Mouse (Mus musculus) erythroblast, embryonic 14.5 days (primary cell): ENCODE measurements around the gene Nectin2. TPM values are rescaled to one million over a fixed set of nuclear protein-coding genes. Genes with fewer than 3 reads are reported as not detected.
A peak's percentile ranks its signal among the peaks of the same experiment; 100 is the strongest.

Experiments
- H3K27me3 ChIP-seq: 2 replicates; pipeline ENCODE4 v1.6.1; 2012; ENCODE audit warnings: inconsistent platforms; ENCODE audit not compliant: control insufficient read depth
- H3K36me3 ChIP-seq: 2 replicates; pipeline ENCODE4 v1.6.1; 2012; ENCODE audit warnings: mild to moderate bottlenecking, inconsistent platforms; ENCODE audit not compliant: control insufficient read depth
- H3K4me1 ChIP-seq: 2 replicates; pipeline ENCODE4 v1.6.1; 2012; ENCODE audit warnings: inconsistent platforms; ENCODE audit not compliant: control insufficient read depth
- H3K4me3 ChIP-seq: replicated peaks from 2 replicates; pipeline ENCODE3; 2012; ENCODE audit warnings: moderate library complexity, mild to moderate bottlenecking, inconsistent platforms
- H3K9me3 ChIP-seq: 2 replicates; pipeline ENCODE4 v1.6.1; 2012; ENCODE audit warnings: low read length, inconsistent platforms, mixed read lengths; ENCODE audit not compliant: control insufficient read depth
- GATA1 ChIP-seq: IDR thresholded peaks from 2 replicates; pipeline ENCODE4 v1.6.1; 2012; ENCODE audit warnings: low read length, inconsistent platforms, mixed read lengths
- TAL1 ChIP-seq: IDR thresholded peaks from 3 replicates; pipeline ENCODE4 v1.6.1; 2012; ENCODE audit warnings: low read length, inconsistent platforms, mixed read lengths
- polyA plus RNA-seq: library from polyadenylated mRNA; stranded (reverse); fragments of >175 nt; gene quantifications from 2 replicates; pipeline ENCODE4 v1.2.3, GENCODE M21; 2012

Nectin2 gene
- polyA plus RNA-seq, 1 experiment, result 0.15 TPM

DNA sequence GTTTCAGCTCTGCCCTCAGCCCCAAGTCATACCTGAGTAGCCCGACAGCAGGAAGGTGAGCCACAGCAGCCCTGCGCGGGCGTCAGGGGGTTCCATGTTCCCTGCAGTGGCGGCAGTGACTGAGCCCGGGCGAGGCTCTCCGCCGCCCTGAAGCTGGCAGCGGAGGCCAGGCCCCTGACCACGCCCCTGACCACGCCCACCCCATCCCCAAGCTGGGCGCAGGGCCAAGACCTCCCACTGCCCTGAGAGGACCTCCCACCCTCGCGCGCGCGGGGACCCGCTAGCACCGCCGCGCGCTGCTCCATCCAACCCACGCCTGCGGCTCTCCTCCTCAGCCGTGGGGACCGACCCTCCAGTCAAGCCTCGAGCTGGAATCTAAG is 20.1 kb upstream of the Nectin2 start:
- Histone ChIP-seq H3K36me3 (no peaks in the 10 kb centered on the region), H3K27me3 (peaks cover 40% of the 10 kb centered on the region), H3K4me3 (peak overlapping the region; percentile 37), H3K9me3 (no peaks in the 10 kb centered on the region), H3K4me1 (peaks cover 10% of the 10 kb centered on the region)
- TF ChIP-seq GATA1, result no peak
- no peak for TF ChIP-seq TAL1

DNA sequence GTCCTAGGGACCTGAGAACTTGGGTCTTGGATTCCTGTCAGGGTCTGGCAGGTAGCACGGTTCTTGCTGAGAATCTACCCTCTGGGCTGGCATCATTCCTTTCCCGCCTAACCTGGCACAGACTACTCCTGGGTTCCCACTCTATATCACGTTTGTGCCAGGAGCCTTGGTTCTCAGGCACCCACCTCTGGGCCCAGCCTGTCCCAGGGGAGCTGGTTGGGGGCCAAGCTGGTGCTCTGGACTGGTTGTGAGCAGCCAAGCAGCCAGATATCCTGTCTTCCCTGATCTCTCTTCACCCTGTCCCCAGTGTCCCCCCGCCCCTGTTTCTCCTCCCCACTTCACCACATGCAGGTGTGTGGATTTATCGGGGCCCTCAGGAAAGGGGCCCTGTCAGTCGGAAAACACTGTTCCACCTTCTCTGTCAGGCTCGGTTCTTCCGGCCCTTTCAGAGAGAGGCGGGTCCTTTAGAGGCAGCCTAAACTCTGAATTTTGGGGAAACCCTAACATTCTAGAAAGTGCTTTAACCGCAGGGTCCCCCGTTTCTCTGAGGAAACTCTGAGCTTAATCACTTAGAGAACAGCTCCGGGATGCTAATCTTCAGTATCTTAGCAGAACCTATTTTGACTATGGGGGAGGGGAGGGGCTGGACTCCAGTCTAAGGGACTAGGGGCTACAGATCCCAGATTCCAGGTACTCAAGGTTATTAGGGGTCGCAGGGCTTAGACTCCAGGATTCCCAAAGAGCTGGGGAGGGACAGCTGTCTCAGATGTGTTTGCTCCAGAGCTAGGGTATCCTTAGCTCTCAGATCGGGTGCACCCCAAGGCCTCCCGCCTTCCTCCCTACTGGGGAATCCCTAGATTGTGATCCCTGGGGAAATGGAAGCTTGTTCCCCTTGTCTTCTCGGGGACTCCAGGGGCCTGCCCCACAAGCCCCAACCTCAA is 19.4 kb upstream of the Nectin2 start:
- no peak for TF ChIP-seq TAL1
- TF ChIP-seq GATA1, result no peak
- peaks cover 10% of the 10 kb centered on the region for H3K4me1 ChIP-seq
- peaks cover 40% of the 10 kb centered on the region for H3K27me3 ChIP-seq
- no peaks in the 10 kb centered on the region for H3K36me3 ChIP-seq
- no peaks in the 10 kb centered on the region for H3K9me3 ChIP-seq
- peak overlapping the region; percentile 37 for H3K4me3 ChIP-seq

DNA sequence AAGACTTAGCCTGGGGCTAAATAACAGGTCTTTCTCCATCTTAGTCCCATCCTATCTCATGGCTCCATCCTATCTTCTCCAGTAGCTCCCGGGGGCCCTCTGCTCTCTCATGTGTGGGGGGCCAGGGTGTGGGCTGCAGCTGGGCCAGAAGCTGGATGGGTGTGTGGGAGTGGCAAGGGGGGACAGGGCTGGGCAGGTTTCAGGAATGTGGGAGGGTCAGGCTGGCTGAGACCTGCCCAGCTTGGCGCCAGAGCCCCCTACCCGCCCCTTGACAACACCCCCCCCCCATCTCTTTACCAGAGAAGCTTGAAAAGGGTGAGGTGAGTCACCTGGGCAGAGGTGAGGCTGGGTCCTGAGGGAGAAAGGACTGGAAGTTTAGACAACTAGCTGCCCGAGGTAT is 18.7 kb upstream of the Nectin2 start:
- peaks cover 40% of the 10 kb centered on the region for H3K27me3 ChIP-seq
- H3K4me3 ChIP-seq, result no peak overlapping the region
- peaks cover 10% of the 10 kb centered on the region for H3K4me1 ChIP-seq
- H3K9me3 ChIP-seq, result no peaks in the 10 kb centered on the region
- no peak for TF ChIP-seq GATA1
- TF ChIP-seq TAL1, result no peak
- H3K36me3 ChIP-seq, result no peaks in the 10 kb centered on the region

DNA sequence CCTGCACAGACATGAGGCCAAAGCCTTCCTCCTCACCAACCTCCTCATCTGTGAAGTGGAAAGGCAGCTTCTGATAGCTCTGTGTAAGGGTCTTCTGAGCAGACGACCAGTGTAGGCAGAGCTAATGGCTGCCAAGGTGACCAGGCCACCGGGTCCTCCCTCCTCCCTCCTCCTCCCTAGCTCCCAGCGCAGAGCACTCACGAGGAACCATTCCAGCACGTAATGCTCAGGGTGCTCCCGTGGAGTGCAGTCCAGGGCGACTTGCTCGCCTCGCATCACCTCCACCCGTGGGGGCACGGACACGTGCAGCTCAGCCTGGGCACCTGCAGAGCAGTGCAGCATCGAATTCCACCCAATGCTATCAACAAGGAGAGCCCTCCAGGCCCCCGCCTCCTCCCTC is 18.0 kb upstream of the Nectin2 start:
- TF ChIP-seq GATA1 (no peak), TAL1 (no peak)
- peaks cover 40% of the 10 kb centered on the region for H3K27me3 ChIP-seq
- no peaks in the 10 kb centered on the region for H3K36me3 ChIP-seq

DNA sequence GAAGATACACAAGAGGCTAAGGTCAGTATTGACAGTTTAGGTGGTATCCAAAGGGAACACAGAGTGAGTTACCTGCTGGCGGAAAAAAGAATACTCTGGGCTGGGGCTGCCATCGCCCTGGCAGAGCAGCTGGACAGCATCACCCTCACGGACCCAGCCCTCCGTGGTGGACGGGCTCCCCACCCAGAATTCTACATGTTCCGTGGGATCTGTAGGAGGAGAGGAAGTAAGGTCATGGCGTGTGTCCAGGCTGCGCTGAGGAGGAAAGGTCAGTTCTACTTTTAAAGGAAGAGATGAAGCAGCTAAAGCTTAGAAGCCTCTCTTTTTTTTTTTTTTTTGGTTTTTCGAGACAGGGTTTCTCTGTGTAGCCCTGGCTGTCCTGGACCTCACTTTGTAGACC is 14.3 kb upstream of the Nectin2 start:
- TF ChIP-seq TAL1, result no peak
- TF ChIP-seq GATA1, result no peak

More for the DNA sequence above, 18.0 kb upstream of the Nectin2 start:
- Histone ChIP-seq H3K9me3 (no peaks in the 10 kb centered on the region), H3K4me1 (peaks cover 10% of the 10 kb centered on the region), H3K4me3 (no peak overlapping the region)

DNA sequence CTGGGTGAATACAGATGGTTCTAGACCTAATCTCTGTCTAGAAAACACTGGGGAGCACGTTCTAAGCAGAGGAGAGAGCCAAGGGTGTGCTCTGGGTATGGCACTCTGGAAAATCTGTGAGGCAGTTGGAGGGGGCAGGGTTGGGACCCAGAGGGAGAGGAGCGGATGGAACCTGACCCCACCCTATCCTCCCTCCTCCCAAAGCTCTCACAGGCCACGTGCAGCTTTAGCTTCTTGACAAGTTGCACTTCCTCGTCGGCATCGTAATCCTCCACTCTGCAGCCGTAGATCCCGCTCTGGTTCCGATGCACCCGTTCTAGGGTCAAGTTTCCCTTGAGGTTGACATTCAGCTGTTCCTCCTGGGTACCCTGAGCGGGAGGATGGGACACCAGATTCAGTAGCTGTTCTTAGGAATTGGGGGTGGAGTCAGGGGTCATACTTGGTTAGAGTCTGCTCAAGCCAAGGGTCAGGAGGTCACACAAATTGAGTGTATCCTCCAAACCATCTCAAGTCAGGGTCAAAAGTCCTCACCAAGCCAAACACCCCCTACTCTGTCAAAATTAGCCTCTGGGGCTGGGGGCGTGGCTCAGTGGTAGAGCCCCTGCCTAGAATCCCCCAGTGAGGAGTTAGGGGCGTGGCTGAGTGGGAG is 13.7 kb upstream of the Nectin2 start:
- peaks cover 7% of the 10 kb centered on the region for H3K27me3 ChIP-seq
- H3K9me3 ChIP-seq, result no peaks in the 10 kb centered on the region
- no peaks in the 10 kb centered on the region for H3K36me3 ChIP-seq
- TF ChIP-seq TAL1 (no peak), GATA1 (no peak)
- no peak overlapping the region for H3K4me3 ChIP-seq
- no peaks in the 10 kb centered on the region for H3K4me1 ChIP-seq

More for the DNA sequence above, 14.3 kb upstream of the Nectin2 start:
- H3K36me3 ChIP-seq, result no peaks in the 10 kb centered on the region
- peaks cover 13% of the 10 kb centered on the region for H3K27me3 ChIP-seq
- peaks cover 2% of the 10 kb centered on the region; the same call in 1 of the 2 replicates for H3K4me1 ChIP-seq
- no peaks in the 10 kb centered on the region for H3K9me3 ChIP-seq
- no peak overlapping the region for H3K4me3 ChIP-seq

DNA sequence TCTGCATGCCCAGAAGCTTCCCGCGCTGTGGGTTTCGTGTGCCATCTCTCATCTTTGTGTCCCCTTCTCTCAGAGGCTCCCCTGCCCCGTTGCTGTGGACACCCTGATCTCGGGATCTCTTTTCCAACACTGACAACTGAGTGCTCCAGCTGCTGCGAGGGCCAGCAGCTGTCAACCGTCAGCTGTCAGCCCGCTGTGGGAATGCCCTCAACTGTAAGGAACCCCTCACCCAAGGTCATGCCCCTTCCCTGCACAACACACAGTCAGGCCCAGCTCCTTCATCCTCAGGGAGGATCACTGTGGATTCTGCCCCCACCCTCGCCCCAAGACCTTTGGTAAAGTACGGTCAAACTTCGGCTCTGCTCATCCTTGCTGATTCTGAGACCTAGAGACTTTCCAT is 12.0 kb upstream of the Nectin2 start:
- Histone ChIP-seq H3K4me1 (no peaks in the 10 kb centered on the region), H3K27me3 (no peaks in the 10 kb centered on the region), H3K9me3 (no peaks in the 10 kb centered on the region), H3K36me3 (no peaks in the 10 kb centered on the region), H3K4me3 (no peak overlapping the region)
- TF ChIP-seq TAL1, result no peak
- no peak for TF ChIP-seq GATA1

DNA sequence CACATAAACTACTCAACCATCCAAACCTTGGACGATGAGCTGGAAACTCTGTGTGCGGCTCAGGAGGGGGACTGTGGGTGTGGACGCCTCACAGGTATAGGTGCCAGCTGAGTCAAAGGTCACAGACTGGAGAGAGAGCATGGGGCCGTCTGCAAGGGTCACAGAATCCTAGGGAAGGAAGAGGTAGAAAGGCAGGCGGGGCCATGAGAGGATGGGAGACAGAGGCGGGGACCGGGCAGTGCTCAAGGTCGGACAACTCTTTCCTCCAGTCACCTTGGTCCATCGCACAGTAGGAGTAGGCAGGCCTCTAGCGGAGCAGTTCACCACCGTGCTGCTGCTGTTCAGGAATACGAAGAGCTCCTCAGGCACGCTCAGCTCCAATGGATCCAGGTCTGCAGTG is 9.7 kb upstream of the Nectin2 start:
- H3K9me3 ChIP-seq, result no peaks in the 10 kb centered on the region
- H3K36me3 ChIP-seq, result no peaks in the 10 kb centered on the region
- no peak overlapping the region for H3K4me3 ChIP-seq
- no peak for TF ChIP-seq TAL1
- TF ChIP-seq GATA1, result no peak
- H3K4me1 ChIP-seq, result no peaks in the 10 kb centered on the region
- peaks cover 11% of the 10 kb centered on the region for H3K27me3 ChIP-seq

DNA sequence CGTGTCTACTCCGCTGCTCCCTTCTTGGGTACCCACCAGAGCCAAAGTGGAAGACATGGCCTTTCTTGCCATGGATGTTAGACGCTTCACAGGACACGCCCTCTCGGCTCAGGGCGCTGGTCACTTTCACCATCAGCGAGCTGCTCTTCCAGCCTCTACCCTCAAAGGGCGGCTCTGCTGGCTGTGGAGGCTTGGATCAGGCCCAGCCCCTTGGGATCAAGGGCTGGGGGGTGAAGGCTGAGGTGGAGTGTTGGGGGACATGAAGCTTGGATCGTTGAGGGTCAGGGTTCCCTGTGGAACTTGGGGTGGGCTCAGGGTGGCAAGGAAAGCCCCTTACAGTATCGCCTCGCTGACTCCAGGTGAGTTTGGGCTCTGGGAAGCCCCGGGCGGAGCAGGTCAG is 8.3 kb upstream of the Nectin2 start:
- H3K36me3 ChIP-seq, result no peaks in the 10 kb centered on the region
- no peak for TF ChIP-seq GATA1
- no peak for TF ChIP-seq TAL1
- H3K9me3 ChIP-seq, result no peaks in the 10 kb centered on the region
- no peak overlapping the region for H3K4me3 ChIP-seq
- no peaks in the 10 kb centered on the region for H3K4me1 ChIP-seq
- H3K27me3 ChIP-seq, result peaks cover 11% of the 10 kb centered on the region
